Mouse (Mus musculus) CH12.LX (cell line): ENCODE data around the gene Ccdc92. TPM values are rescaled to one million over a fixed set of nuclear protein-coding genes. Genes with fewer than 3 reads are reported as not detected.

Experiments
- DNase-seq: peaks from one replicate; pipeline ENCODE4 v3.0.0-alpha.2; 2013; ENCODE audit errors: extremely low read depth
- H3K27ac ChIP-seq: 2 replicates; pipeline ENCODE4 v1.5.1; 2012; ENCODE audit warnings: low read depth, mild to moderate bottlenecking, control low read depth, moderate library complexity; ENCODE audit not compliant: insufficient read depth
- H3K27me3 ChIP-seq: replicated peaks from 2 replicates; pipeline ENCODE3; 2012; ENCODE audit warnings: inconsistent platforms
- H3K36me3 ChIP-seq, 2 experiments: replicated peaks in 1 of 2; 2 replicates each; pipeline versions ENCODE3 to v1.6.1; 2012; ENCODE audit warnings: inconsistent platforms in 1 of 2, low read length in 1 of 2, mild to moderate bottlenecking in 1 of 2, mixed read lengths in 1 of 2, moderate library complexity in 1 of 2; ENCODE audit not compliant: control insufficient read depth in 1 of 2, insufficient read depth in 1 of 2
- H3K4me1 ChIP-seq, 2 experiments: 2 replicates each; pipeline ENCODE4 v1.6.1; 2012; ENCODE audit warnings: inconsistent platforms in 1 of 2, moderate library complexity in 1 of 2; ENCODE audit not compliant: insufficient read depth in 2 of 2, control insufficient read depth in 1 of 2
- H3K4me2 ChIP-seq: 2 replicates; pipeline ENCODE4 v1.6.1; 2012; ENCODE audit warnings: low read depth, mild to moderate bottlenecking, control low read depth; ENCODE audit not compliant: poor library complexity, insufficient read depth, severe bottlenecking
- H3K4me3 ChIP-seq, 3 experiments: fragments of 150-350 bp in 1 of 3; sonication (generic) in 1 of 3; replicated peaks in 1 of 3; 2 replicates each; pipeline versions ENCODE3 to v1.5.1; 2011 to 2012; ENCODE audit warnings: low read depth in 2 of 3, low read length in 2 of 3, mild to moderate bottlenecking in 2 of 3, moderate library complexity in 2 of 3, control low read depth in 1 of 3, improper control_type of control experiment in 1 of 3, inconsistent platforms in 1 of 3, mixed read lengths in 1 of 3; ENCODE audit not compliant: poor library complexity in 1 of 3
- H3K79me2 ChIP-seq: replicated peaks from 2 replicates; pipeline ENCODE4 v1.6.1; 2012; ENCODE audit warnings: mild to moderate bottlenecking, moderate library complexity; ENCODE audit not compliant: control insufficient read depth, poor library complexity, insufficient read depth, severe bottlenecking; ENCODE audit errors: extremely low read depth
- H3K9ac ChIP-seq: 2 replicates; pipeline ENCODE4 v1.6.1; 2012; ENCODE audit warnings: low read depth, mild to moderate bottlenecking, control low read depth, moderate library complexity; ENCODE audit not compliant: insufficient read depth
- H3K9me3 ChIP-seq: replicated peaks from 2 replicates; pipeline ENCODE3; 2012; ENCODE audit warnings: low read length, inconsistent platforms, mixed read lengths
- CHD2 ChIP-seq: IDR thresholded peaks from 2 replicates; pipeline ENCODE4 v1.6.1; 2011; ENCODE audit warnings: low read length, improper control_type of control experiment
- CTCF ChIP-seq, 2 experiments: IDR thresholded peaks in 1 of 2; conservative IDR thresholded peaks in 1 of 2; 2 replicates each; pipeline ENCODE4 v1.5.1; 2011 to 2012; ENCODE audit warnings: low read depth in 2 of 2, low read length in 2 of 2, improper control_type of control experiment in 1 of 2, inconsistent platforms in 1 of 2, mild to moderate bottlenecking in 1 of 2, moderate library complexity in 1 of 2
- E2F4 ChIP-seq: IDR thresholded peaks from 2 replicates; pipeline ENCODE4 v1.6.1; 2011; ENCODE audit warnings: low read depth, low read length, improper control_type of control experiment; ENCODE audit not compliant: insufficient replicate concordance
- EP300 ChIP-seq: IDR thresholded peaks from 2 replicates; pipeline ENCODE4 v1.6.1; 2011; ENCODE audit warnings: low read length, improper control_type of control experiment
- JUN ChIP-seq: IDR thresholded peaks from 2 replicates; pipeline ENCODE4 v1.6.1; 2011; ENCODE audit warnings: low read depth, mild to moderate bottlenecking, low read length, improper control_type of control experiment, moderate library complexity; ENCODE audit not compliant: insufficient read depth
- JUND ChIP-seq: conservative IDR thresholded peaks from 2 replicates; pipeline ENCODE4 v1.6.1; 2011; ENCODE audit warnings: low read depth, low read length, improper control_type of control experiment
- MAFK ChIP-seq: IDR thresholded peaks from 2 replicates; pipeline ENCODE4 v1.6.1; 2011; ENCODE audit warnings: low read length, improper control_type of control experiment; ENCODE audit not compliant: insufficient replicate concordance
- MAZ ChIP-seq: IDR thresholded peaks from 2 replicates; pipeline ENCODE4 v1.6.1; 2012; ENCODE audit warnings: low read depth, mild to moderate bottlenecking, inconsistent platforms, low read length, improper control_type of control experiment, moderate library complexity
- MXI1 ChIP-seq: IDR thresholded peaks from 2 replicates; pipeline ENCODE4 v1.6.1; 2011; ENCODE audit warnings: mild to moderate bottlenecking, low read depth, low read length, improper control_type of control experiment
- PAX5 ChIP-seq: IDR thresholded peaks from 2 replicates; pipeline ENCODE4 v1.6.1; 2012; ENCODE audit warnings: low read length, inconsistent platforms, mixed read lengths
- TBP ChIP-seq: conservative IDR thresholded peaks from 2 replicates; pipeline ENCODE4 v1.6.1; 2011; ENCODE audit warnings: low read depth, low read length, improper control_type of control experiment
- TCF12 ChIP-seq: IDR thresholded peaks from 2 replicates; pipeline ENCODE4 v1.6.1; 2014; ENCODE audit warnings: low read depth, mild to moderate bottlenecking, inconsistent platforms, low read length, improper control_type of control experiment
- USF1 ChIP-seq: IDR thresholded peaks from 2 replicates; pipeline ENCODE4 v1.6.1; 2014; ENCODE audit warnings: low read depth, mild to moderate bottlenecking, inconsistent platforms, low read length, improper control_type of control experiment
- USF2 ChIP-seq: conservative IDR thresholded peaks from 2 replicates; pipeline ENCODE4 v1.6.1; 2011; ENCODE audit warnings: low read depth, low read length, improper control_type of control experiment
- ZC3H11A ChIP-seq: IDR thresholded peaks from 2 replicates; pipeline ENCODE4 v1.6.1; 2012; ENCODE audit warnings: low read depth, mild to moderate bottlenecking, inconsistent platforms, low read length, improper control_type of control experiment
- ZKSCAN1 ChIP-seq: IDR thresholded peaks from 2 replicates; pipeline ENCODE4 v1.6.1; 2012; ENCODE audit warnings: low read depth, inconsistent platforms, low read length, improper control_type of control experiment, borderline replicate concordance
- ZNF384 ChIP-seq: IDR thresholded peaks from 2 replicates; pipeline ENCODE4 v1.6.1; 2012; ENCODE audit warnings: low read depth, low read length, improper control_type of control experiment, inconsistent platforms
- dilution Hi-C: fragments of 300-500 bp; cut with MboI; formaldehyde crosslinking; loops from 2 replicates; pipeline ENCODE4 v1.14.3; 2020; ENCODE audit warnings: low sequenced_read_pairs; ENCODE audit not compliant: extremely low pct_unique_long_range_greater_than_20kb, extremely low pct_ligation_motif_present
- in situ Hi-C: fragments of 300-500 bp; cut with MboI; formaldehyde crosslinking; loops from 3 replicates; pipeline ENCODE4 v1.14.3; 2019; ENCODE audit warnings: low sequenced_read_pairs, low pct_ligation_motif_present, low pct_unique_long_range_greater_than_20kb, mixed read lengths
- polyA plus RNA-seq: library from polyadenylated mRNA; unstranded; fragments of >175 nt; gene quantifications from 2 replicates; pipeline ENCODE4 v1.2.1, GENCODE M21; 2012; ENCODE audit warnings: low read depth; ENCODE audit not compliant: insufficient read length
- total RNA-seq, 2 experiments: library from RNA; depleted of rRNA; stranded (reverse); fragments of 300-350 nt in 1 of 2; fragments of >200 nt in 1 of 2; gene quantifications; 2 replicates each; pipeline ENCODE4 v1.2.3; 2012 to 2014

Gene Ccdc92
- total and polyA plus RNA-seq, 3 experiments, result 0.75 to 1.4 (median 0.76) TPM

DNA sequence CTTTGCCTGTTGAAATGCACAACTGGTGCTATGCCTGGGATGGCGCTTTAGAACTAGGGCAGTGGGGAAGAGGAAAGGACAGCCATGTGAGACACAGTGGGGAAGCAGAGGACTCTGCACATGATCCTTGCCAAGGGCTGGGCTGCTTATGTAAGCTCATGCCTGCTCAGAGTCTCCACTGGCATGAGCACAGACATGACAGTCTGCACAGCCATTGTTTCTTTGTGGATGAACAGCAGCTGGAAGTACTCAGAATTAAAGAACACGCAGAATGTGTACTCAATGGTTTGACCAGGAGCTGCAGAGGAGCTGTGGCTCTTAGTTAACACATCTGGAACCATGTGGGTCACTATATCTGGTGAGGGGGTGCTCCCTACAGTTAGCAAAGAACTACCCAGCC lies 9.1 kb downstream of the Ccdc92 start:
- no peak for TF ChIP-seq E2F4
- no peak overlapping the region for H3K9ac ChIP-seq
- in situ Hi-C loops (loop anchor here (25.0 kb wide), 1 partner anchor 416 kb away; the partner anchor contains the start of genes Kmt5a and Sbno1), dilution Hi-C loops (no loop called here)
- H3K4me3 ChIP-seq, result no peak overlapping the region
- no peak overlapping the region for H3K27ac ChIP-seq
- no peak overlapping the region for H3K4me2 ChIP-seq
- H3K9me3 ChIP-seq, result no peaks in the 10 kb centered on the region
- H3K79me2 ChIP-seq, result no peaks in the 10 kb centered on the region
- no peak for DNase-seq
- H3K36me3 ChIP-seq, result no peaks in the 10 kb centered on the region
- peaks cover 12% of the 10 kb centered on the region for H3K27me3 ChIP-seq
- no peaks in the 10 kb centered on the region for H3K4me1 ChIP-seq

DNA sequence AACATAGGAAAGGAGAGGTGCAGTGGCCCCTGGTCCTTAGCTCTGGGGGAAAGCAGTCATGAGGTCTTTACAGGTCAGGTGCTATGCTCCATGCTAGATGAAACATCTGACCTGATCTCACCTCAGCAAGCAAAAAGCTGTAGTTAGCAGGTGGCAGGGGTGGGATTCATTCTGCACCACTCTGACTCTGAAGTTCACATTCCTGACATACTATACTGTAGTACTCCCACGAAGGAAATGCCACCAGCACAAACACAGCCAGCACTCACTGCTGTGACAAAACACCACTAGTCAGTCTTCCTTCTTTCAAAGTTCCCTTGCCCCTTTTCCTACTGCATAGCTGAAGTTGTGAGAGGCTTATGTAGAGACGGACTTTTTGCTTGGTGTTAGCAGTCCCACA lies 9.9 kb downstream of the Ccdc92 start:
- no peak overlapping the region for H3K4me3 ChIP-seq
- TF ChIP-seq TBP, result no peak
- TF ChIP-seq MXI1, result no peak
- no peak for TF ChIP-seq E2F4
- no peak for TF ChIP-seq USF2
- no peak for TF ChIP-seq TCF12
- TF ChIP-seq USF1, result no peak
- no peak for TF ChIP-seq ZKSCAN1
- TF ChIP-seq EP300, result no peak
- TF ChIP-seq JUND, result no peak
- TF ChIP-seq ZNF384, result no peak
- no peak for TF ChIP-seq JUN
- TF ChIP-seq PAX5, result no peak
- TF ChIP-seq CTCF (conservative IDR thresholded peaks at IDR 0.05 in 1 of 2, IDR thresholded peaks at IDR 0.05 in 1 of 2; ENCODE audit: low read depth in 2 of 2, low read length in 2 of 2), result no peak
- no peak for TF ChIP-seq MAFK
- TF ChIP-seq MAZ, result no peak
- no peaks in the 10 kb centered on the region for H3K4me1 ChIP-seq
- no peaks in the 10 kb centered on the region for H3K9me3 ChIP-seq
- H3K27me3 ChIP-seq, result peaks cover 7% of the 10 kb centered on the region
- no peak overlapping the region for H3K9ac ChIP-seq
- dilution Hi-C loops, result no loop called here
- no peak overlapping the region for H3K27ac ChIP-seq
- H3K79me2 ChIP-seq, result no peaks in the 10 kb centered on the region
- H3K4me2 ChIP-seq, result no peak overlapping the region
- in situ Hi-C loops, result loop anchor here (25.0 kb wide), 1 partner anchor 415 kb away; the partner anchor contains the start of genes Kmt5a and Sbno1
- DNase-seq, result no peak
- no peaks in the 10 kb centered on the region for H3K36me3 ChIP-seq

DNA sequence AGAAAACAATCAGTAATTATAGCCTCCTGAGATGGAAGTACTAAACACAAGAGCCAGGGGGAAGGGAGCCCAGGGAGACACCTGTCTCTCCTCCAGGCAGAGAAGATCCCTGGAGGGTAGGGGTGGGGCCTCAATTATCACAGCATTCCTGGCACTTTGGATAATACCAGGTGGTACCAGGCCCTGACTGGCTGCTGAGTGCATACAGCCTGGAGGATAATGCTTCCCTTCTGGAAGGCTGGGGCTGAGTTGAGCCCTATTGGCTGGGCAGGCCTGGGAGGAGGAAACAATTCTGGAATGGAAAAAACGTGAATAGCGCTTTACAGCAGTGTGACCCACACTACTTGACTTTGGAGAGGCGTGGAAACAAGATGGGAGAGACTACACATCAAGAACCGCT lies 10.7 kb downstream of the Ccdc92 start:
- Histone ChIP-seq H3K27me3 (peaks cover 4% of the 10 kb centered on the region), H3K9me3 (no peaks in the 10 kb centered on the region), H3K79me2 (no peaks in the 10 kb centered on the region), H3K4me2 (no peak overlapping the region), H3K36me3 (no peaks in the 10 kb centered on the region), H3K9ac (no peak overlapping the region), H3K4me3 (no peak overlapping the region), H3K27ac (no peak overlapping the region), H3K4me1 (no peaks in the 10 kb centered on the region)
- TF ChIP-seq JUND (no peak), USF2 (no peak), EP300 (no peak), ZC3H11A (no peak), CTCF (conservative IDR thresholded peaks at IDR 0.05 in 1 of 2, IDR thresholded peaks at IDR 0.05 in 1 of 2; ENCODE audit: low read depth in 2 of 2, low read length in 2 of 2) (no peak), CHD2 (no peak)
- in situ Hi-C loops (loop anchor here (25.0 kb wide), 1 partner anchor 414 kb away; the partner anchor contains the start of genes Kmt5a and Sbno1), dilution Hi-C loops (no loop called here)
- DNase-seq, result no peak
